Mouse (Mus musculus): ENCODE data around the gene Slc9a8.

Gene Slc9a8

GRCm38 (mm10) chr2:167449331-167450275 is 28.1 kb downstream of the Slc9a8 start:
- DNase-seq (ENCODE audit: low read depth, low spot score), result no peak

- DNase-seq (ENCODE audit: low read depth, low spot score), result no peak
Observed at GRCm38 (mm10) chr2:167450647-167451046, 29.1 kb downstream of the Slc9a8 start.

- DNase-seq (ENCODE audit: low read depth, low spot score), result no peak
Observed at GRCm38 (mm10) chr2:167453814-167454213, 32.3 kb downstream of the Slc9a8 start.

- no peak for DNase-seq (ENCODE audit: low read depth, low spot score)
Observed at GRCm38 (mm10) chr2:167456361-167457020, 35.0 kb downstream of the Slc9a8 start.

- no peak for DNase-seq (ENCODE audit: low read depth, low spot score)
Observed at GRCm38 (mm10) chr2:167457213-167457612, 35.7 kb downstream of the Slc9a8 start.

- DNase-seq (ENCODE audit: low read depth, low spot score), result no peak
Observed at GRCm38 (mm10) chr2:167458548-167458947, 37.0 kb downstream of the Slc9a8 start.

- DNase-seq (ENCODE audit: low read depth, low spot score), result no peak
Observed at GRCm38 (mm10) chr2:167459071-167459865, 37.8 kb downstream of the Slc9a8 start.

GRCm38 (mm10) chr2:167462954-167463353 is 41.4 kb downstream of the Slc9a8 start:
- peak; percentile 49 for DNase-seq (ENCODE audit: low read depth, low spot score)

GRCm38 (mm10) chr2:167463802-167464201 is 42.3 kb downstream of the Slc9a8 start:
- DNase-seq (ENCODE audit: low read depth, low spot score), result no peak

- no peak for DNase-seq (ENCODE audit: low read depth, low spot score)
Observed at GRCm38 (mm10) chr2:167465951-167466350, 44.4 kb downstream of the Slc9a8 start.

GRCm38 (mm10) chr2:167467214-167467613 is 45.7 kb downstream of the Slc9a8 start:
- no peak for DNase-seq (ENCODE audit: low read depth, low spot score)

- no peak for DNase-seq (ENCODE audit: low read depth, low spot score)
Observed at GRCm38 (mm10) chr2:167468444-167468843, 46.9 kb downstream of the Slc9a8 start.

GRCm38 (mm10) chr2:167470611-167471010 is 49.1 kb downstream of the Slc9a8 start:
- no peak for DNase-seq (ENCODE audit: low read depth, low spot score)

GRCm38 (mm10) chr2:167471585-167471984 is 50.1 kb downstream of the Slc9a8 start:
- DNase-seq (ENCODE audit: low read depth, low spot score), result no peak

GRCm38 (mm10) chr2:167474218-167474617 is 52.7 kb downstream of the Slc9a8 start:
- DNase-seq (ENCODE audit: low read depth, low spot score), result no peak

GRCm38 (mm10) chr2:167475596-167475995 is 54.1 kb downstream of the Slc9a8 start:
- no peak for DNase-seq (ENCODE audit: low read depth, low spot score)

GRCm38 (mm10) chr2:167476200-167476688 is 54.7 kb downstream of the Slc9a8 start:
- no peak for DNase-seq (ENCODE audit: low read depth, low spot score)

- no peak for DNase-seq (ENCODE audit: low read depth, low spot score)
Observed at GRCm38 (mm10) chr2:167476762-167477161, 55.2 kb downstream of the Slc9a8 start.

- no peak for DNase-seq (ENCODE audit: low read depth, low spot score)
Observed at GRCm38 (mm10) chr2:167478128-167478527, 56.6 kb downstream of the Slc9a8 start.

- no peak for DNase-seq (ENCODE audit: low read depth, low spot score)
Observed at GRCm38 (mm10) chr2:167479501-167479900, 58.0 kb downstream of the Slc9a8 start.

- DNase-seq (ENCODE audit: low read depth, low spot score), result no peak
Observed at GRCm38 (mm10) chr2:167482681-167483080, 61.2 kb downstream of the Slc9a8 start.

Measured in c-Kit-negative CD71-positive TER-119-positive erythroid progenitor cells, embryonic 14.5 days (primary cell).